Mouse (Mus musculus) ES-Bruce4 (cell line): ENCODE data around the gene Ski. TPM values are rescaled to one million over a fixed set of nuclear protein-coding genes. Genes with fewer than 3 reads are reported as not detected.

Experiments used
- H3K27ac ChIP-seq: 2 replicates; pipeline ENCODE4 v1.5.1; 2012; ENCODE audit warnings: low read length, inconsistent platforms; ENCODE audit not compliant: insufficient read depth
- H3K27me3 ChIP-seq: 2 replicates; pipeline ENCODE4 v1.6.1; 2012; ENCODE audit warnings: mild to moderate bottlenecking, low read length, inconsistent platforms; ENCODE audit not compliant: control insufficient read depth, poor library complexity, insufficient read depth, severe bottlenecking
- H3K36me3 ChIP-seq: 2 replicates; pipeline ENCODE4 v1.6.1; 2012; ENCODE audit warnings: inconsistent platforms, mild to moderate bottlenecking, low read length, moderate library complexity; ENCODE audit not compliant: control insufficient read depth, poor library complexity, insufficient read depth, severe bottlenecking
- H3K4me1 ChIP-seq: one replicate; pipeline ENCODE4 v1.8.1; 2011; ENCODE audit warnings: low read length; ENCODE audit not compliant: control insufficient read depth, insufficient read depth
- H3K4me3 ChIP-seq: 2 replicates; pipeline ENCODE4 v1.5.1; 2011; ENCODE audit warnings: low read depth, mild to moderate bottlenecking, low read length
- H3K9ac ChIP-seq: 2 replicates; pipeline ENCODE4 v1.6.1; 2012; ENCODE audit warnings: low read depth, mild to moderate bottlenecking, inconsistent platforms; ENCODE audit not compliant: poor library complexity, severe bottlenecking
- H3K9me3 ChIP-seq: replicated peaks from 2 replicates; pipeline ENCODE4 v1.6.1; 2012; ENCODE audit warnings: mild to moderate bottlenecking, low read length, inconsistent platforms; ENCODE audit not compliant: control insufficient read depth, poor library complexity, insufficient read depth, severe bottlenecking
- CTCF ChIP-seq: IDR thresholded peaks from one replicate; pipeline ENCODE4 v1.8.1; 2011; ENCODE audit warnings: low read depth, low read length
- EP300 ChIP-seq: IDR thresholded peaks from 2 replicates; pipeline ENCODE4 v1.6.1; 2011; ENCODE audit warnings: low read depth, low read length; ENCODE audit not compliant: insufficient read depth
- POLR2A ChIP-seq: IDR thresholded peaks from one replicate; pipeline ENCODE4 v1.8.1; 2011; ENCODE audit warnings: low read length; ENCODE audit not compliant: insufficient read depth
- polyA plus RNA-seq: library from polyadenylated mRNA; stranded (reverse); fragments of >200 nt; gene quantifications from 2 replicates; pipeline ENCODE4 v1.2.4, GENCODE M21; 2011; ENCODE audit warnings: low read depth; ENCODE audit not compliant: missing spikeins, insufficient read depth, insufficient read length

Ski gene
- polyA plus RNA-seq, 1 experiment = 67.2 TPM

DNA sequence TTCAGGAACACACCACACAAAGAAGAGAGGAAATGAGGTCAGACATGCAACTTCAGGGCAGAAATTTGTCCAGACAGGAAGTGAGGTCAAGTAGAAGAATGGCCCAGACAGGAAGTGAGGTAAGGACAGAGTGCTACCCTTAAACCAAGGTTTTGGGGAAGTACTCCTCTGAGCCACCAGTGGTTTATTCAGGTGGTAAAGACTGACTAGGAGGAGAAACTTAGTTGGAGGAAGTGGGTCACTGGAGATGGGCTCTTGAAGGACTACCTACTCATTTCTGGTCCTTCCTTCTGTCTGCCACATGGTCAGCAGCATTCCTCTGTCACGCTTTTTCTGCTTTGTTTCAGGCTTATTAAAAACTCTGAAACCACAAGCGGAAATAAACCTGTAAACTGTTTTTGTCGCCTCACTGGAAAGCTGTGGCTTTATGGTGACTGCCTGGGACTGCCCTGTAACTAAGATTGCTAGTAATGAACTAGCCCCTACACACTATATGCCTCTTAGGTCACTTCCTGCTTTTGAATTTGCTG is 21.5 kb downstream of the Ski start:
- peaks cover 2% of the 10 kb centered on the region for H3K4me1 ChIP-seq

GRCm38 (mm10) chr4:155197726-155198125 is 24.7 kb downstream of the Ski start:
- H3K4me3 ChIP-seq = no peak overlapping the region
- no peaks in the 10 kb centered on the region for H3K36me3 ChIP-seq
- no peak overlapping the region for H3K27ac ChIP-seq
- no peak overlapping the region for H3K9ac ChIP-seq
- H3K4me1 ChIP-seq = peaks cover 8% of the 10 kb centered on the region
- H3K9me3 ChIP-seq = no peaks in the 10 kb centered on the region
- TF ChIP-seq EP300 (no peak), POLR2A (no peak), CTCF (no peak)
- no peaks in the 10 kb centered on the region for H3K27me3 ChIP-seq

More for the DNA sequence above, 21.5 kb downstream of the Ski start:
- Histone ChIP-seq H3K9me3 (no peaks in the 10 kb centered on the region), H3K4me3 (no peak overlapping the region), H3K27ac (no peak overlapping the region), H3K36me3 (no peaks in the 10 kb centered on the region), H3K27me3 (no peaks in the 10 kb centered on the region), H3K9ac (no peak overlapping the region)
- no peak for TF ChIP-seq CTCF
- no peak for TF ChIP-seq EP300
- TF ChIP-seq POLR2A = no peak

GRCm38 (mm10) chr4:155195204-155195603 is 27.2 kb downstream of the Ski start:
- no peak overlapping the region for H3K27ac ChIP-seq
- H3K36me3 ChIP-seq = no peaks in the 10 kb centered on the region
- H3K4me1 ChIP-seq = peaks cover 18% of the 10 kb centered on the region
- TF ChIP-seq CTCF (no peak), EP300 (no peak), POLR2A (no peak)
- no peaks in the 10 kb centered on the region for H3K27me3 ChIP-seq
- no peaks in the 10 kb centered on the region for H3K9me3 ChIP-seq
- no peak overlapping the region for H3K9ac ChIP-seq
- H3K4me3 ChIP-seq = no peak overlapping the region

DNA sequence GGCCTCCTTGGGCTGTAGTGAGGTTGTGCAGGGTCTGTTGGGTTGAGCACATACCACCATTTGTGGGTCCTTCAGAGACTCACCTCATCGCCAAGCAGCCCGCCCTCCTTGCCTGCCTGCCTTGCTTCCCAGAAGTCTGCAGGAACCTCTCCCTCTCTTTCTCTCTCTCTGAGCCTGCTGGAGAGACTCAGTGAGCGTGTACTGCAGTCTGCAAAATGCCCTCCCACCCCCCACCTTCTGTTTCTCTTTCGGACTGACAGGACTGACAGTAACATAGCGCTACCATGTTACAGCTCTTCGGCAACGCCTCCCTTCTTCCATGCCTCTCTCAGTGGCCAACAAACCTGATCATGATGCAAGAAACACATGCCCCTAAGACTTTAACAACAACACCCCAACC is 32.1 kb downstream of the Ski start:
- H3K4me3 ChIP-seq = no peak overlapping the region
- H3K27me3 ChIP-seq = no peaks in the 10 kb centered on the region
- peak overlapping the region; percentile 60 for H3K27ac ChIP-seq
- peaks cover 25% of the 10 kb centered on the region for H3K4me1 ChIP-seq
- H3K36me3 ChIP-seq = no peaks in the 10 kb centered on the region
- H3K9me3 ChIP-seq = no peaks in the 10 kb centered on the region
- peak overlapping the region; percentile 7; the same call in 1 of the 2 replicates for H3K9ac ChIP-seq
- TF ChIP-seq POLR2A = no peak
- no peak for TF ChIP-seq CTCF
- no peak for TF ChIP-seq EP300

GRCm38 (mm10) chr4:155189711-155190139 is 32.7 kb downstream of the Ski start:
- no peak overlapping the region for H3K9ac ChIP-seq
- no peaks in the 10 kb centered on the region for H3K36me3 ChIP-seq
- peak overlapping the region; percentile 60 for H3K27ac ChIP-seq
- peaks cover 28% of the 10 kb centered on the region for H3K4me1 ChIP-seq
- H3K4me3 ChIP-seq = peak overlapping the region; percentile 6; the same call in 1 of the 2 replicates
- H3K9me3 ChIP-seq = no peaks in the 10 kb centered on the region
- no peaks in the 10 kb centered on the region for H3K27me3 ChIP-seq
- TF ChIP-seq EP300 (peak; percentile 100), POLR2A (no peak), CTCF (peak; percentile 65)

DNA sequence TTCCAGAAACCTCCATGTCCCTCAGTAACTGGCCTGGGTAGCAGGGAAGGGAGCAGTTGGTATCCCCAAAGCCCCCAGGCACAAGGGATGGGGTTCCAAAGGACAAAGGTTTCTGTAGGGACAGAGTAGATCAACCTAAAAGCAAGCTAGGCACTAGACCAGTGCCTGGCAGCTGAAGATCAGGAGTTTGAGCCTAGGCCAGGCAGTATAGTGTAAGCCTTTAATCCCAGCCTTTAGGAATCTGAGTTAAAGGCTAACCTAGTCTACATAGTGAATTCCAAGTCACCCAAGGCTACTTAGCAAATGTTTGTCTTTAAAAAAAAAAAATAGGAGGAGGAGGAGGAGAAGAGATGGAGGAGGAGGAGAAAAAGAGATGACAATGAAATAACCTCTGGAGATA is 33.6 kb downstream of the Ski start:
- Histone ChIP-seq H3K4me1 (peaks cover 30% of the 10 kb centered on the region), H3K9ac (peak overlapping the region; percentile 5; the same call in 1 of the 2 replicates), H3K27me3 (no peaks in the 10 kb centered on the region), H3K4me3 (no peak overlapping the region), H3K9me3 (no peaks in the 10 kb centered on the region), H3K27ac (peak overlapping the region; percentile 52), H3K36me3 (no peaks in the 10 kb centered on the region)
- TF ChIP-seq POLR2A = no peak
- no peak for TF ChIP-seq EP300
- no peak for TF ChIP-seq CTCF
